Mouse (Mus musculus) myocyte (in vitro differentiated cells): Measurements from ENCODE around the gene Ptpn13. TPM values are rescaled to one million over a fixed set of nuclear protein-coding genes. Genes with fewer than 3 reads are reported as not detected.

Experiments used
- H3K27me3 ChIP-seq: one replicate; pipeline ENCODE4 v1.6.1; 2011; ENCODE audit not compliant: control insufficient read depth, insufficient read depth, insufficient read length
- H3K36me3 ChIP-seq: one replicate; pipeline ENCODE4 v1.6.1; 2011; ENCODE audit not compliant: control insufficient read depth, insufficient read depth
- H3K4me2 ChIP-seq: one replicate; pipeline ENCODE4 v1.6.1; 2011; ENCODE audit warnings: low read depth, control low read depth
- H3K4me3 ChIP-seq: one replicate; pipeline ENCODE4 v1.5.1; 2011; ENCODE audit warnings: mild to moderate bottlenecking, control low read depth, moderate library complexity
- H3K79me2 ChIP-seq: one replicate; pipeline ENCODE4 v1.6.1; 2011; ENCODE audit not compliant: control insufficient read depth, insufficient read depth
- H3ac ChIP-seq: one replicate; pipeline ENCODE4 v1.6.1; 2011; ENCODE audit not compliant: control insufficient read depth, insufficient read length
- CEBPB ChIP-seq: IDR thresholded peaks from 2 replicates; pipeline ENCODE4 v1.6.1; 2011; ENCODE audit warnings: mild to moderate bottlenecking, moderate library complexity; ENCODE audit not compliant: poor library complexity, insufficient read depth, severe bottlenecking
- E2F4 ChIP-seq: IDR thresholded peaks from one replicate; pipeline ENCODE4 v1.6.1; 2011; ENCODE audit warnings: mild to moderate bottlenecking, control low read depth, moderate library complexity; ENCODE audit not compliant: insufficient read depth
- MAX ChIP-seq: IDR thresholded peaks from one replicate; pipeline ENCODE4 v1.6.1; 2011; ENCODE audit warnings: low read depth, mild to moderate bottlenecking, control low read depth
- MYOD1 ChIP-seq, 3 experiments: IDR thresholded peaks; one replicate each; pipeline ENCODE4 v1.6.1; 2011; ENCODE audit warnings: control low read depth in 2 of 3, low read depth in 2 of 3, mild to moderate bottlenecking in 2 of 3, moderate library complexity in 1 of 3; ENCODE audit not compliant: insufficient read length in 2 of 3, control insufficient read depth in 1 of 3
- MYOG ChIP-seq, 3 experiments: IDR thresholded peaks; one replicate each; pipeline ENCODE4 v1.6.1; 2011; ENCODE audit warnings: control low read depth in 2 of 3, low read depth in 2 of 3, mild to moderate bottlenecking in 2 of 3; ENCODE audit not compliant: insufficient read length in 2 of 3, control insufficient read depth in 1 of 3, insufficient read depth in 1 of 3
- POLR2A ChIP-seq: IDR thresholded peaks from one replicate; pipeline ENCODE4 v1.6.1; 2011; ENCODE audit warnings: low read depth, mild to moderate bottlenecking, control low read depth, moderate library complexity; ENCODE audit not compliant: insufficient read length
- POLR2AphosphoS2 ChIP-seq: IDR thresholded peaks from one replicate; pipeline ENCODE4 v1.6.1; 2011; ENCODE audit warnings: low read depth, control low read depth; ENCODE audit not compliant: insufficient read length
- REST ChIP-seq: IDR thresholded peaks from one replicate; pipeline ENCODE4 v1.6.1; 2011; ENCODE audit warnings: mild to moderate bottlenecking, control low read depth, moderate library complexity; ENCODE audit not compliant: insufficient read depth, insufficient read length
- SRF ChIP-seq: IDR thresholded peaks from one replicate; pipeline ENCODE4 v1.6.1; 2011; ENCODE audit warnings: low read depth; ENCODE audit not compliant: control insufficient read depth, insufficient read length
- TCF12 ChIP-seq: IDR thresholded peaks from one replicate; pipeline ENCODE4 v1.6.1; 2011; ENCODE audit warnings: mild to moderate bottlenecking, control low read depth; ENCODE audit not compliant: poor library complexity, insufficient read depth, severe bottlenecking
- TCF3 ChIP-seq: IDR thresholded peaks from one replicate; pipeline ENCODE4 v1.6.1; 2011; ENCODE audit warnings: low read depth, control low read depth; ENCODE audit not compliant: insufficient read length
- USF1 ChIP-seq: IDR thresholded peaks from one replicate; pipeline ENCODE4 v1.6.1; 2011; ENCODE audit warnings: low read depth, mild to moderate bottlenecking, control low read depth, moderate library complexity
- polyA plus RNA-seq: library from polyadenylated mRNA; unstranded; fragments of >200 nt; fragmentation: generic; extraction: Trizol; gene quantifications from one replicate; pipeline ENCODE4 v1.2.1, GENCODE M21; 2012; ENCODE audit warnings: missing spikeins

Ptpn13 gene
- polyA plus RNA-seq, 1 experiment = 5.3 TPM

GRCm38 (mm10) chr5:103610856-103611472 is 186.0 kb downstream of the Ptpn13 start:
- no peak overlapping the region for H3K4me3 ChIP-seq

GRCm38 (mm10) chr5:103612316-103612715 is 187.3 kb downstream of the Ptpn13 start:
- Histone ChIP-seq H3ac (no peak overlapping the region), H3K4me3 (no peak overlapping the region), H3K4me2 (no peak overlapping the region), H3K27me3 (peaks cover 11% of the 10 kb centered on the region), H3K36me3 (no peaks in the 10 kb centered on the region), H3K79me2 (no peaks in the 10 kb centered on the region)
- TF ChIP-seq SRF = no peak
- no peak for TF ChIP-seq MYOG (IDR thresholded peaks at IDR 0.05; ENCODE audit: control insufficient read depth in 1 of 3, insufficient read depth in 1 of 3, insufficient read length in 2 of 3, low read depth in 2 of 3)
- no peak for TF ChIP-seq POLR2AphosphoS2
- no peak for TF ChIP-seq CEBPB
- TF ChIP-seq USF1 = no peak
- TF ChIP-seq REST = no peak
- no peak for TF ChIP-seq TCF3
- no peak for TF ChIP-seq E2F4
- no peak for TF ChIP-seq POLR2A
- TF ChIP-seq MAX = no peak
- no peak for TF ChIP-seq TCF12
- TF ChIP-seq MYOD1 (IDR thresholded peaks at IDR 0.05; ENCODE audit: control insufficient read depth in 1 of 3, insufficient read length in 2 of 3, low read depth in 2 of 3) = no peak

More at GRCm38 (mm10) chr5:103610856-103611472, 186.0 kb downstream of the Ptpn13 start:
- no peak for TF ChIP-seq MYOG (IDR thresholded peaks at IDR 0.05; ENCODE audit: control insufficient read depth in 1 of 3, insufficient read depth in 1 of 3, insufficient read length in 2 of 3, low read depth in 2 of 3)
- H3K36me3 ChIP-seq = no peaks in the 10 kb centered on the region
- H3ac ChIP-seq = no peak overlapping the region
- H3K79me2 ChIP-seq = no peaks in the 10 kb centered on the region
- H3K4me2 ChIP-seq = no peak overlapping the region
- peaks cover 11% of the 10 kb centered on the region for H3K27me3 ChIP-seq

GRCm38 (mm10) chr5:103614356-103614755 is 189.4 kb downstream of the Ptpn13 start:
- no peaks in the 10 kb centered on the region for H3K79me2 ChIP-seq
- no peak overlapping the region for H3K4me3 ChIP-seq
- TF ChIP-seq MAX = no peak
- TF ChIP-seq SRF = no peak
- H3K4me2 ChIP-seq = no peak overlapping the region
- H3ac ChIP-seq = no peak overlapping the region
- H3K27me3 ChIP-seq = no peaks in the 10 kb centered on the region
- H3K36me3 ChIP-seq = no peaks in the 10 kb centered on the region

- no peak overlapping the region for H3K4me3 ChIP-seq
- no peaks in the 10 kb centered on the region for H3K79me2 ChIP-seq
- no peak overlapping the region for H3K4me2 ChIP-seq
- H3K36me3 ChIP-seq = no peaks in the 10 kb centered on the region
- TF ChIP-seq E2F4 (no peak), CEBPB (no peak), MAX (no peak), REST (no peak), USF1 (no peak), POLR2AphosphoS2 (no peak), MYOG (IDR thresholded peaks at IDR 0.05; ENCODE audit: control insufficient read depth in 1 of 3, insufficient read depth in 1 of 3, insufficient read length in 2 of 3, low read depth in 2 of 3) (no peak), MYOD1 (IDR thresholded peaks at IDR 0.05; ENCODE audit: control insufficient read depth in 1 of 3, insufficient read length in 2 of 3, low read depth in 2 of 3) (no peak), TCF12 (no peak)
- H3K27me3 ChIP-seq = no peaks in the 10 kb centered on the region
- H3ac ChIP-seq = no peak overlapping the region
These were observed 192.2 kb downstream of the Ptpn13 start for GRCm38 (mm10) chr5:103617191-103617590.

GRCm38 (mm10) chr5:103620301-103620973 is 195.4 kb downstream of the Ptpn13 start:
- TF ChIP-seq MYOD1 (IDR thresholded peaks at IDR 0.05; ENCODE audit: control insufficient read depth in 1 of 3, insufficient read length in 2 of 3, low read depth in 2 of 3) = no peak
- no peak for TF ChIP-seq TCF3
- no peak for TF ChIP-seq REST
- TF ChIP-seq CEBPB = no peak
- peak; percentile 74 for TF ChIP-seq USF1
- TF ChIP-seq SRF = no peak
- no peak for TF ChIP-seq POLR2A
- TF ChIP-seq MAX = peak; percentile 11
- TF ChIP-seq TCF12 = no peak
- TF ChIP-seq POLR2AphosphoS2 = no peak
- no peak for TF ChIP-seq MYOG (IDR thresholded peaks at IDR 0.05; ENCODE audit: control insufficient read depth in 1 of 3, insufficient read depth in 1 of 3, insufficient read length in 2 of 3, low read depth in 2 of 3)
- TF ChIP-seq E2F4 = no peak
- Histone ChIP-seq H3ac (no peak overlapping the region), H3K36me3 (no peaks in the 10 kb centered on the region), H3K79me2 (no peaks in the 10 kb centered on the region), H3K4me3 (no peak overlapping the region), H3K27me3 (no peaks in the 10 kb centered on the region), H3K4me2 (peak overlapping the region; percentile 59)
